Mouse (Mus musculus) forebrain, embryonic 12.5 days (tissue): ENCODE measurements around the gene Rbm8a. TPM values are rescaled to one million over a fixed set of nuclear protein-coding genes. Genes with fewer than 3 reads are reported as not detected.
A peak's percentile ranks its signal among the peaks of the same experiment; 100 is the strongest.

Experiments
- ATAC-seq: fragments of 200-750 bp; cut with Nextera tagmentation; 2 replicates; pipeline ENCODE4 v1.8.0; 2017; ENCODE audit warnings: moderate TSS enrichment; ENCODE audit not compliant: low FRiP score
- H3K27ac ChIP-seq: fragments of 300-500 bp; sonication (generic); 2 replicates; pipeline ENCODE4 v1.5.1; 2016; ENCODE audit warnings: mild to moderate bottlenecking
- H3K27me3 ChIP-seq: fragments of 300-500 bp; sonication (generic); 2 replicates; pipeline ENCODE4 v1.6.1; 2016; ENCODE audit warnings: mild to moderate bottlenecking
- H3K36me3 ChIP-seq: fragments of 300-500 bp; sonication (generic); replicated peaks from 2 replicates; pipeline ENCODE4 v1.6.1; 2016; ENCODE audit warnings: mild to moderate bottlenecking
- H3K4me1 ChIP-seq: fragments of 300-500 bp; sonication (generic); 2 replicates; pipeline ENCODE4 v1.6.1; 2016
- H3K4me2 ChIP-seq: fragments of 300-500 bp; sonication (generic); 2 replicates; pipeline ENCODE4 v1.6.1; 2016; ENCODE audit warnings: mild to moderate bottlenecking, moderate library complexity
- H3K4me3 ChIP-seq: fragments of 300-500 bp; sonication (generic); replicated peaks from 2 replicates; pipeline ENCODE4 v1.5.1; 2016; ENCODE audit warnings: mild to moderate bottlenecking
- H3K9ac ChIP-seq: fragments of 300-500 bp; sonication (generic); 2 replicates; pipeline ENCODE4 v1.6.1; 2016; ENCODE audit warnings: mild to moderate bottlenecking
- H3K9me3 ChIP-seq: fragments of 300-500 bp; sonication (generic); 2 replicates; pipeline ENCODE4 v1.6.1; 2016
- WGBS: fragments of 180-500 bp; shearing (Covaris S2); methylation state at CpG from one replicate; pipeline ENCODE4 v1.1.7; 2016; 5-methylcytosine and 5-hydroxymethylcytosine counted together
- polyA plus RNA-seq: library from polyadenylated mRNA; unstranded; fragments of >200 nt; fragmentation: Nextera tagmentation; extraction: Ambion mirVana; gene quantifications from 2 replicates; pipeline ENCODE4 v1.2.1, GENCODE M21; 2016

The Rbm8a gene
- polyA plus RNA-seq: 164 and 181 TPM in 2 replicates

- Histone ChIP-seq H3K9me3 (no peaks in the 10 kb centered on the region), H3K4me2 (peak within 1 kb of the TSS; percentile 80), H3K9ac (peak within 1 kb of the TSS; percentile 70), H3K27ac (peak within 1 kb of the TSS; percentile 54), H3K4me1 (peaks cover 20% of the 10 kb centered on the region), H3K36me3 (peaks cover 48% of the 10 kb centered on the region), H3K4me3 (peak within 1 kb of the TSS; percentile 61), H3K27me3 (no peaks in the 10 kb centered on the region)
- ATAC-seq: peak; percentile 95
- 1% methylated on average over 48 of the region's 48 CpGs for WGBS
Observed at GRCm38 (mm10) chr3:96629729-96630600, at the start of gene Rbm8a. TSS of gene Rbm8a (plus strand) at chr3:96629933.

- 39% methylated on average over 6 of the region's 6 CpGs for WGBS
- Histone ChIP-seq H3K4me2 (no peak overlapping the region), H3K9ac (no peak overlapping the region), H3K27me3 (peaks cover 13% of the 10 kb centered on the region), H3K4me3 (no peak overlapping the region), H3K36me3 (no peaks in the 10 kb centered on the region), H3K27ac (no peak overlapping the region), H3K9me3 (no peaks in the 10 kb centered on the region), H3K4me1 (peaks cover 24% of the 10 kb centered on the region)
- no peak for ATAC-seq
Observed at GRCm38 (mm10) chr3:96581141-96581540, 48.6 kb upstream of the Rbm8a start.

GRCm38 (mm10) chr3:96581771-96582515 is 47.8 kb upstream of the Rbm8a start:
- no peaks in the 10 kb centered on the region for H3K9me3 ChIP-seq
- 84% methylated on average over 16 of the region's 16 CpGs for WGBS
- ATAC-seq: no peak
- peaks cover 13% of the 10 kb centered on the region for H3K27me3 ChIP-seq
- H3K36me3 ChIP-seq: no peaks in the 10 kb centered on the region
- no peak overlapping the region for H3K27ac ChIP-seq
- H3K4me1 ChIP-seq: peaks cover 17% of the 10 kb centered on the region
- H3K4me2 ChIP-seq: no peak overlapping the region
- no peak overlapping the region for H3K4me3 ChIP-seq
- no peak overlapping the region for H3K9ac ChIP-seq

GRCm38 (mm10) chr3:96583386-96583785 is 46.3 kb upstream of the Rbm8a start:
- 91% methylated on average over 5 of the region's 5 CpGs for WGBS
- no peak for ATAC-seq
- Histone ChIP-seq H3K4me2 (no peak overlapping the region), H3K36me3 (no peaks in the 10 kb centered on the region), H3K9me3 (no peaks in the 10 kb centered on the region), H3K27ac (no peak overlapping the region), H3K4me1 (peaks cover 11% of the 10 kb centered on the region), H3K9ac (no peak overlapping the region), H3K27me3 (peaks cover 13% of the 10 kb centered on the region), H3K4me3 (no peak overlapping the region)

- H3K4me2 ChIP-seq: no peak overlapping the region
- no peak overlapping the region for H3K9ac ChIP-seq
- no peaks in the 10 kb centered on the region for H3K36me3 ChIP-seq
- 86% methylated on average over 4 of the region's 4 CpGs for WGBS
- no peak for ATAC-seq
- peaks cover 10% of the 10 kb centered on the region for H3K27me3 ChIP-seq
- no peak overlapping the region for H3K4me3 ChIP-seq
- no peaks in the 10 kb centered on the region for H3K9me3 ChIP-seq
- H3K4me1 ChIP-seq: peaks cover 18% of the 10 kb centered on the region
- H3K27ac ChIP-seq: no peak overlapping the region
Observed at GRCm38 (mm10) chr3:96590657-96591056, 39.1 kb upstream of the Rbm8a start.

GRCm38 (mm10) chr3:96593374-96593773 is 36.4 kb upstream of the Rbm8a start:
- H3K9ac ChIP-seq: peak overlapping the region; percentile 64
- peak overlapping the region; percentile 62 for H3K4me3 ChIP-seq
- H3K9me3 ChIP-seq: no peaks in the 10 kb centered on the region
- H3K27ac ChIP-seq: peak overlapping the region; percentile 88
- under 1% methylated on average over 10 of the region's 10 CpGs for WGBS
- H3K36me3 ChIP-seq: no peaks in the 10 kb centered on the region
- no peak for ATAC-seq
- peak overlapping the region; percentile 77 for H3K4me2 ChIP-seq
- H3K4me1 ChIP-seq: peaks cover 44% of the 10 kb centered on the region
- peaks cover 28% of the 10 kb centered on the region for H3K27me3 ChIP-seq

- peaks cover 50% of the 10 kb centered on the region for H3K4me1 ChIP-seq
- WGBS: under 1% methylated on average over 37 of the region's 38 CpGs
- peak within 1 kb of the TSS; percentile 64 for H3K9ac ChIP-seq
- peak; percentile 87 for ATAC-seq
- H3K4me2 ChIP-seq: peak within 1 kb of the TSS; percentile 77
- peak within 1 kb of the TSS; percentile 88 for H3K27ac ChIP-seq
- H3K27me3 ChIP-seq: peaks cover 30% of the 10 kb centered on the region
- H3K36me3 ChIP-seq: no peaks in the 10 kb centered on the region
- H3K4me3 ChIP-seq: peak within 1 kb of the TSS; percentile 62
- no peaks in the 10 kb centered on the region for H3K9me3 ChIP-seq
Observed at GRCm38 (mm10) chr3:96593790-96594560, 35.8 kb upstream of the Rbm8a start, which contains the start of gene Polr3gl. TSS of gene Polr3gl (minus strand) at chr3:96594181.

GRCm38 (mm10) chr3:96594851-96595250 is 34.9 kb upstream of the Rbm8a start:
- H3K27me3 ChIP-seq: peaks cover 37% of the 10 kb centered on the region
- no peaks in the 10 kb centered on the region for H3K9me3 ChIP-seq
- 78% methylated on average over 5 of the region's 5 CpGs for WGBS
- H3K4me1 ChIP-seq: peaks cover 58% of the 10 kb centered on the region
- no peak overlapping the region for H3K4me3 ChIP-seq
- no peak overlapping the region for H3K9ac ChIP-seq
- H3K4me2 ChIP-seq: no peak overlapping the region
- H3K36me3 ChIP-seq: no peaks in the 10 kb centered on the region
- no peak overlapping the region for H3K27ac ChIP-seq
- ATAC-seq: no peak

- H3K9ac ChIP-seq: no peak overlapping the region; the same call in 1 of the 2 replicates
Observed at GRCm38 (mm10) chr3:96595661-96596060, 34.1 kb upstream of the Rbm8a start.

GRCm38 (mm10) chr3:96596228-96596707 is 33.5 kb upstream of the Rbm8a start, which contains the start of gene Ankrd34a:
TSS of gene Ankrd34a (plus strand) at chr3:96596636.
- Histone ChIP-seq H3K27ac (0 out of 2 replicates have a peak within 1 kb of the TSS, but pooled peaks have one; percentile 36), H3K4me3 (peak within 1 kb of the TSS; percentile 49), H3K4me1 (peaks cover 66% of the 10 kb centered on the region), H3K9ac (peak within 1 kb of the TSS; percentile 72), H3K9me3 (no peaks in the 10 kb centered on the region), H3K36me3 (no peaks in the 10 kb centered on the region), H3K4me2 (peak within 1 kb of the TSS; percentile 95), H3K27me3 (peaks cover 37% of the 10 kb centered on the region)
- no peak for ATAC-seq
- 1% methylated on average over 20 of the region's 23 CpGs for WGBS

More at GRCm38 (mm10) chr3:96595661-96596060, 34.1 kb upstream of the Rbm8a start:
- Histone ChIP-seq H3K4me2 (peak overlapping the region; percentile 95), H3K4me1 (peaks cover 65% of the 10 kb centered on the region), H3K9me3 (no peaks in the 10 kb centered on the region), H3K4me3 (peak overlapping the region; percentile 49; the same call in 1 of the 2 replicates), H3K36me3 (no peaks in the 10 kb centered on the region), H3K27me3 (peaks cover 37% of the 10 kb centered on the region), H3K27ac (no peak overlapping the region)
- no peak for ATAC-seq
- WGBS: 17% methylated on average over 6 of the region's 6 CpGs

GRCm38 (mm10) chr3:96596855-96597254 is 32.9 kb upstream of the Rbm8a start:
- Histone ChIP-seq H3K27me3 (peaks cover 37% of the 10 kb centered on the region), H3K27ac (no peak overlapping the region), H3K9me3 (no peaks in the 10 kb centered on the region), H3K4me1 (peaks cover 67% of the 10 kb centered on the region), H3K4me2 (peak overlapping the region; percentile 95), H3K4me3 (peak overlapping the region; percentile 49), H3K9ac (peak overlapping the region; percentile 72), H3K36me3 (no peaks in the 10 kb centered on the region)
- WGBS: 2% methylated on average over 10 of the region's 12 CpGs
- no peak for ATAC-seq
